Mouse (Mus musculus) heart, postnatal 0 days (tissue): ENCODE measurements around the gene Efhd2.

Source experiments
- CTCF ChIP-seq: IDR thresholded peaks from 2 replicates; pipeline ENCODE4 v1.5.1; 2016; ENCODE audit warnings: antibody characterized with exemption, control low read depth, low read depth
- EP300 ChIP-seq: IDR thresholded peaks from 2 replicates; pipeline ENCODE4 v1.6.1; 2016; ENCODE audit warnings: antibody characterized with exemption, low read depth

DNA sequence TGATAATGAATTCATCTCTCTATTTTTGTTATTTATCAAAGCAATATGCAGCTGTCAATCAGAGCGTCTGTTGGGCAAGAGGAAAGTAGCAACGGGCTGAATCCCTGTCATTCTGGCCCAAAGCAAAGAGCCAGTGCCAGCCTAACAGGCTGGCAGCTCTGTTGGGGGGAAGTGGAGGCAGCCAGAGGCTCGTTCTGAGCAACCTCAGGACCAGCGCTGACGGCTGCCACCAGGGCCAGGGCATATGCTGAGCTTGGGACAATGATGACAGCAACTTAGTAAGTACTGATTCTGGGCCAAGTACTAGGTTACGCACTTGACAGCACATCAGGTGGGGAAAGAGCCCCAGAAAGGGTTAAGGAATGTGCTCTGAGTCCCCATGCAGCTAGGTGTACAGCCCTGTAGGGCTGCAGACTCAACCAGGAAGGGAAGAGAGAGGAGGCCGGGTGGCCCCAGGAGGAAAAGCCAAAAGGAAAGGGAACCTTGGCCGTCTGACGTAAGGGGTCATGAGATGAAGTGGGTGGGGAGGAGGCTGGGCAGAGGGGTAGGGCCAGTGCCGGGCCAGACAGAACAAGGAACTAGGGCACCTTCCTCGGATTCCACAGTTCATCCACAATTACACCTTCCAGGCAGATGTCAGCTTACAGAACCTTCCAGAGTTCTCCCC, 3.9 kb downstream of the Efhd2 start:
- TF ChIP-seq CTCF, result no peak
- TF ChIP-seq EP300, result no peak
